Mouse (Mus musculus) erythroblast, embryonic 14.5 days (primary cell): ENCODE results near the gene Lin28b.

Experiments
- GATA1 ChIP-seq: IDR thresholded peaks from 2 replicates; pipeline ENCODE4 v1.6.1; 2012; ENCODE audit warnings: low read length, inconsistent platforms, mixed read lengths
- TAL1 ChIP-seq: IDR thresholded peaks from 3 replicates; pipeline ENCODE4 v1.6.1; 2012; ENCODE audit warnings: low read length, inconsistent platforms, mixed read lengths

DNA sequence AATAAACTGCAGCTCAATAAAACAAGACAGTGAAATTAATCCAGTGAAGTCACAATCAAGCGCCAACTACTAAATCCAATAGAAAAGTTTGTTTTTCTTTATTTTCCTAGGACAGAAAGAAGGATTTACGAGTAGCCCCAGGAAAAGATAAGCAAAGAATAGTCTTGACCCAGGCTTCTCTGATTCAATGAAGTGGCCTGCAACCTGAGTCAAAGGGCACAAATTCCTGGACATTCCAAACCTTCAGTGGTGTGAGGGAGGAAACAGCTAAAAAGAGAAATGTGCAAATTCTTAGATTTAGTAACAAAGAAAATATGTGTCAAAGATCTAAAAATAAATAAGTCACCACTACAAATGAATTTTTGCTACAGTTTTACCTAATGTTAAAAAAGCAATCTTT lies 27.6 kb downstream of the Lin28b start:
- TF ChIP-seq GATA1, result no peak
- TF ChIP-seq TAL1, result no peak
